Comparison of ENCODE assay signal across 8 mouse cellular contexts in the genomic region with DNA sequence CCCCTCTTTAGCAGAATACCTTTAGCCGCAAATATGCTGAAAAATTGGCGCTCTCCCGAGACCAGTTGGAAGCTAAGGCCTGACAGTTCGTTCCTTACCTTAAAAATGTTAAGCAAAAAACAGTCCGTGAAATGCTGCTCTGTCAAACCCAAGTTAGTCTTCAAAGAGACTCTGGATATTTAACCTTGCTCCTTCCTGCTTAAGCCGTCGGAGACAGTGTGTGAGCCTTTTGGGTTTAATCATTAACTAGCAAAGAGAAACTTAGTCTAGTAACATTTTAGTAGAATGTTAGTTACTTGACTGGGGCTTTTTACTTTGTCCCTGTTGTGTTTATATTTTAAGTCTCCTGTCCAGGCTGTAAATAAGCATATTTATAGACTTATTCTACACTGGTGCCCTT. TPM values are rescaled to one million over a fixed set of nuclear protein-coding genes. Genes with fewer than 3 reads are reported as not detected.
DNase-seq lines count a peak whose midpoint lies in the region; ATAC-seq and TF ChIP-seq lines count a peak whose summit lies in the region.

No protein-coding gene starts in this region.

- H3K9me3 ChIP-seq in heart, embryonic 13.5 days, result no peaks in the 10 kb centered on the region
- H3K9me3 ChIP-seq in midbrain, embryonic 14.5 days (ENCODE audit: control insufficient read depth, low read length), result no peaks in the 10 kb centered on the region

- H3K4me3 ChIP-seq in heart, embryonic 13.5 days, result peak overlapping the region; percentile 99
- peak overlapping the region; percentile 68 for H3K4me3 ChIP-seq in cortical plate, adult 2 months (ENCODE audit: insufficient read depth, low read length)
- peak overlapping the region; percentile 98 for H3K4me3 ChIP-seq in midbrain, embryonic 14.5 days (replicated peaks; ENCODE audit: low read depth, low read length)

- H3K4me2 ChIP-seq in heart, embryonic 13.5 days, result peak overlapping the region; percentile 88
- peak overlapping the region; percentile 79 for H3K4me2 ChIP-seq in midbrain, embryonic 14.5 days (ENCODE audit: low read length)

- ATAC-seq in heart, embryonic 13.5 days (ENCODE audit: extremely low read depth, insufficient number of reproducible peaks, low FRiP score, low TSS enrichment), result no peak
- no peak for ATAC-seq in midbrain, embryonic 14.5 days (ENCODE audit: low FRiP score, low TSS enrichment)

- no peaks in the 10 kb centered on the region for H3K27me3 ChIP-seq in heart, embryonic 13.5 days (replicated peaks)
- H3K27me3 ChIP-seq in midbrain, embryonic 14.5 days (ENCODE audit: control insufficient read depth, insufficient read depth, low read length), result no peaks in the 10 kb centered on the region

- H3K9ac ChIP-seq in heart, embryonic 13.5 days, result peak overlapping the region; percentile 99
- peak overlapping the region; percentile 92 for H3K9ac ChIP-seq in midbrain, embryonic 14.5 days (replicated peaks; ENCODE audit: low read length)

- intact Hi-C loops in heart, postnatal 36 days (cut with DNase I), result loop anchor here (2.0 to 5.0 kb wide), 3 partner anchors 16 to 99 kb away; partner anchors contain the start of genes Bscl2, Nxf1 and Slc3a2

- TF ChIP-seq CTCF in cortical plate, adult 2 months (IDR thresholded peaks at IDR 0.05; ENCODE audit: extremely low read depth, insufficient read depth, low read length), result no peak

- no peak for TF ChIP-seq POLR2A in cortical plate, adult 2 months (IDR thresholded peaks at IDR 0.05; ENCODE audit: extremely low read depth, insufficient read depth, low read length)

- H3K4me1 ChIP-seq in heart, embryonic 13.5 days, result peaks cover 39% of the 10 kb centered on the region
- peaks cover 3% of the 10 kb centered on the region; the same call in 1 of the 2 replicates for H3K4me1 ChIP-seq in cortical plate, adult 2 months (ENCODE audit: control insufficient read depth, insufficient read depth, low read length)
- peaks cover 37% of the 10 kb centered on the region for H3K4me1 ChIP-seq in midbrain, embryonic 14.5 days (ENCODE audit: control insufficient read depth, insufficient read depth, low read length)

- DNase-seq in heart, postnatal 36 days, result no peak
- peak; percentile 44 for DNase-seq in kidney, adult 18-20 months
- no peak for DNase-seq in midbrain, embryonic 14.5 days
- DNase-seq in left cerebral cortex, adult 9 months (ENCODE audit: low spot score in 2 of 2), result no peak
- DNase-seq in adrenal gland, postnatal 36 days, result no peak
- no peak for DNase-seq in lung, postnatal 14 days

- H3K27ac ChIP-seq in heart, embryonic 13.5 days (replicated peaks), result peak overlapping the region; percentile 99
- no peak overlapping the region for H3K27ac ChIP-seq in cortical plate, adult 2 months (ENCODE audit: insufficient read depth, low read length)
- no peak overlapping the region for H3K27ac ChIP-seq in midbrain, embryonic 14.5 days (replicated peaks; ENCODE audit: low read depth, low read length)

- 0% methylated on average over 7 of the region's 7 CpGs for WGBS in heart, embryonic 13.5 days
- 2% methylated on average over 7 of the region's 7 CpGs for WGBS in midbrain, embryonic 14.5 days

- H3K36me3 ChIP-seq in heart, embryonic 13.5 days, result peaks cover 49% of the 10 kb centered on the region
- peaks cover 43% of the 10 kb centered on the region for H3K36me3 ChIP-seq in midbrain, embryonic 14.5 days (ENCODE audit: control insufficient read depth, insufficient read depth, low read length)

RNA-seq across cellular contexts. Expression of gene Hnrnpul2, which starts 1.3 kb away (rescaled TPM):
- 2.9 TPM in 2 replicates for polyA plus RNA-seq in heart, embryonic 13.5 days (2015; fragmentation: Nextera tagmentation; extraction: Ambion mirVana)
- total RNA-seq in heart, postnatal 36 days (2021), result 10 to 100 TPM; 44.6 to 49.8 TPM
- 78.5 and 85.1 TPM in 2 replicates for polyA plus RNA-seq in cortical plate, adult 2 months (2012; rRNA removed)
- 8.8 and 9.6 TPM in 2 replicates for polyA plus RNA-seq in midbrain, embryonic 14.5 days (2014; fragmentation: Nextera tagmentation; extraction: Ambion mirVana)
- 10 to 100 TPM; 61.8 to 67.6 TPM for total RNA-seq in adrenal gland, postnatal 36 days (2021)

RNA-seq across cellular contexts. Expression of gene Ttc9c, which starts 2.0 kb away (rescaled TPM):
- 32.9 and 38.9 TPM in 2 replicates for polyA plus RNA-seq in heart, embryonic 13.5 days (2015; fragmentation: Nextera tagmentation; extraction: Ambion mirVana)
- 10 to 100 TPM; 11.6 to 14.7 TPM for total RNA-seq in heart, postnatal 36 days (2021)
- polyA plus RNA-seq in cortical plate, adult 2 months (2012; rRNA removed), result 29.0 and 29.5 TPM in 2 replicates
- 37.5 and 55.8 TPM in 2 replicates for polyA plus RNA-seq in midbrain, embryonic 14.5 days (2014; fragmentation: Nextera tagmentation; extraction: Ambion mirVana)
- 10 to 100 TPM; 31.7 to 32.2 TPM for total RNA-seq in adrenal gland, postnatal 36 days (2021)

RNA-seq across cellular contexts. Expression of gene AC129217.1, which starts 8.4 kb away (rescaled TPM):
- not detected in 2 replicates for polyA plus RNA-seq in heart, embryonic 13.5 days (2015; fragmentation: Nextera tagmentation; extraction: Ambion mirVana)
- total RNA-seq in heart, postnatal 36 days (2021), result not detected
- polyA plus RNA-seq in cortical plate, adult 2 months (2012; rRNA removed), result not detected in 2 replicates
- polyA plus RNA-seq in midbrain, embryonic 14.5 days (2014; fragmentation: Nextera tagmentation; extraction: Ambion mirVana), result not detected in 2 replicates
- 1 to 10 TPM in 1 of 2 experiments, not detected in 1; 1.7 TPM for total RNA-seq in adrenal gland, postnatal 36 days (2021)

RNA-seq across cellular contexts. Expression of gene Bscl2, which starts 16.1 kb away (rescaled TPM):
- polyA plus RNA-seq in heart, embryonic 13.5 days (2015; fragmentation: Nextera tagmentation; extraction: Ambion mirVana), result 44.6 and 45.3 TPM in 2 replicates
- total RNA-seq in heart, postnatal 36 days (2021), result 10 to 100 TPM; 22.0 to 25.2 TPM
- polyA plus RNA-seq in cortical plate, adult 2 months (2012; rRNA removed), result 135 and 137 TPM in 2 replicates
- 78.2 and 98.7 TPM in 2 replicates for polyA plus RNA-seq in midbrain, embryonic 14.5 days (2014; fragmentation: Nextera tagmentation; extraction: Ambion mirVana)
- 100 to 1,000 TPM; 132 to 176 TPM for total RNA-seq in adrenal gland, postnatal 36 days (2021)

RNA-seq across cellular contexts. Expression of gene Gng3, which starts 17.8 kb away (rescaled TPM):
- polyA plus RNA-seq in heart, embryonic 13.5 days (2015; fragmentation: Nextera tagmentation; extraction: Ambion mirVana), result 2.2 TPM in 2 replicates
- not detected for total RNA-seq in heart, postnatal 36 days (2021)
- polyA plus RNA-seq in cortical plate, adult 2 months (2012; rRNA removed), result 275 and 293 TPM in 2 replicates
- 466 and 598 TPM in 2 replicates for polyA plus RNA-seq in midbrain, embryonic 14.5 days (2014; fragmentation: Nextera tagmentation; extraction: Ambion mirVana)
- total RNA-seq in adrenal gland, postnatal 36 days (2021), result 1 to 10 TPM; 5.2 to 5.4 TPM
